Mouse (Mus musculus): ENCODE data around the gene Zranb3. TPM values are rescaled to one million over a fixed set of nuclear protein-coding genes. Genes with fewer than 3 reads are reported as not detected.
"Not testable (repeated sequence)": the region's sequence is repeated elsewhere in the genome, so short reads cannot be mapped to it uniquely, and the experiment has no call there.

Zranb3 gene
- polyA plus RNA-seq, 1 experiment from 2014 or later, result 6.0 TPM

DNA sequence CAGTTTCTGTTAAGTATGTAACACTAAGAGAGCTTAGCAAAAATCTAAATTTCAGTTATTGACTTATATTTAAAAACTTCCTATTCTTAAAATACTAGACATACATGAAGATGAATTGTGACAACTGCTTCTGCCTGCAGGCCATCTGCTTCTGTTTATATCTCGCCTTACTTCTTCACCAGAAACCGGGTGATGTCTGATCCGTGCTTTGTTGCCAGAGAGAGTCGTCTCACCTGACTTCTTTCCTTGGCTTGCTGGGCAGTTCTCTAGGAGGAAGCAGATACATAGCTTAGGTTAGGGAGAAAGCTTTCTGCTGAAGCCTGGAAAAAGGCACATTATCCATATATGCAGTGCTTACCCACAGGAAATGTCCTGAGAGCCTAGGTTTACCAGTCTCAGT is 148.0 kb downstream of the Zranb3 start:
- WGBS, result 58% methylated on average over 4 of the region's 4 CpGs
- no peaks in the 10 kb centered on the region for H3K27me3 ChIP-seq
- ATAC-seq (ENCODE audit: insufficient number of reproducible peaks, low FRiP score, low TSS enrichment, low read depth), result no peak
- H3K9ac ChIP-seq, result no peak overlapping the region
- 0 out of 2 replicates have a peak, but pooled peaks cover 2% of the 10 kb centered on the region for H3K4me1 ChIP-seq
- H3K27ac ChIP-seq, result no peak overlapping the region
- no peak overlapping the region for H3K4me3 ChIP-seq
- H3K4me2 ChIP-seq, result no peak overlapping the region
- H3K9me3 ChIP-seq, result no peaks in the 10 kb centered on the region
- peaks cover 4% of the 10 kb centered on the region; the same call in 1 of the 2 replicates for H3K36me3 ChIP-seq

DNA sequence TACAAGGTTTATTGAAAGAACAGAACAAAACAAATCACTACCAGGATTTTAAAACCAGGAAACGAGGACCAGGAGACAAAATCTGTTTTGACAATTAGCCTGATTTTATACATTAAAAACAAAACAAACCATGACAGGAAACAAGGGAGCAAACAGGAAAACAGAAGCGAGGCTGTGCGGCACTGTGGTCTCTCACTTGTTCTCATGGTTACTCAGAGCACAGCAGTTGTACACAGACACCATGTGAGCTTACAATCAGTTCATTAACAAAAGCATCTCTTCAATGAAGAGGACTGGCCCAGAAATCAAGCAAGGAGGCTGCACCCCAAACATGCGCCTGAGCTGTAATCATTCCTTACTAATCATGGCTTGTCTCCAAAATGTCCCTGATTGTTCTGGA is 148.6 kb downstream of the Zranb3 start:
- H3K4me2 ChIP-seq, result not testable (repeated sequence)

DNA sequence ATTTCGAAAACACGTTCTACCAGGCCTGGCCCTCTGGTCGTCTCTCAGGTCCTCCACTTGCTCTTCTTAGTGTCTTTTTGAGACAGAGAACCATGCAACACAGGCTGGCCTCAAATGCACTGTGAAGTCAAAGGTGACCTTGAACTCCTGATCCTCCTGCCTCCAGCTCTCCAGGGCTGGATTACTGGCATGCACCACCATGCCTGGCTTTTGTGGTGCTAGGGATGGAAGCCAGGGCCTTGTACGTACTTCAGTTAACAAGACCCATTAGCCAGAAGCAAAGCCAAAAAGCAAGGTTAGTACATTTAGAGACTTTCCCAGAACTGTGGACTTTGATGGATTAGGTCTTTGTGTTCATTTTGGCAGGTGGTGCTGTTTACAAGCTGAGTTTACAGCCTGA is 150.6 kb downstream of the Zranb3 start:
- 79% methylated on average over 4 of the region's 4 CpGs for WGBS

More for the DNA sequence above, 148.6 kb downstream of the Zranb3 start:
- not testable (repeated sequence) for ATAC-seq (ENCODE audit: insufficient number of reproducible peaks, low FRiP score, low TSS enrichment, low read depth); H3K36me3 ChIP-seq; H3K4me1 ChIP-seq; H3K9me3 ChIP-seq; H3K9ac ChIP-seq; H3K4me3 ChIP-seq; H3K27me3 ChIP-seq; H3K27ac ChIP-seq
- 83% methylated on average over 4 of the region's 4 CpGs for WGBS

DNA sequence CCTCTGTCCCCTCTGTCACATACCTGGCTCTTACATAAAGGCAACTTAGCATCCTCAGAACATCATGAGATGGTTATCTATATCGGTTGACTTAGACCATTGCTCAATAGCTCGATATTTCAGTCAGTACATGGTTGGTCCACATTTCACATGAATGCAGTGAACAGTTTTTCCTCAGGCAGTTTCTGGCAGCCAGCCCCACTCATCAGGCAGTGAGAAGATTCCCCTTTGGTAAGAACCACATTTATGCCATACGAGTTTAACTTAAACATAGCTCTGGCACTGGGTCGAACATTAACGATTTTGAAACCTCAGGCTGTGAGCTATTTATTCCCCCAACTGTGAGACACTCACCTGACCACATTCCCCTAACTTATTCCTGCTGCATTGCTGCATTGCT is 154.1 kb downstream of the Zranb3 start:
- no peak overlapping the region for H3K4me3 ChIP-seq
- no peaks in the 10 kb centered on the region for H3K4me1 ChIP-seq
- WGBS, result 76% methylated on average over 5 of the region's 5 CpGs
- H3K27ac ChIP-seq, result no peak overlapping the region
- H3K4me2 ChIP-seq, result no peak overlapping the region
- H3K9ac ChIP-seq, result no peak overlapping the region
- no peaks in the 10 kb centered on the region for H3K27me3 ChIP-seq
- H3K36me3 ChIP-seq, result peaks cover 17% of the 10 kb centered on the region
- ATAC-seq (ENCODE audit: insufficient number of reproducible peaks, low FRiP score, low TSS enrichment, low read depth), result no peak
- H3K9me3 ChIP-seq, result no peaks in the 10 kb centered on the region

More for the DNA sequence above, 150.6 kb downstream of the Zranb3 start:
- H3K9ac ChIP-seq, result no peak overlapping the region
- no peaks in the 10 kb centered on the region for H3K9me3 ChIP-seq
- no peaks in the 10 kb centered on the region for H3K27me3 ChIP-seq
- no peak overlapping the region for H3K4me3 ChIP-seq
- no peak for ATAC-seq (ENCODE audit: insufficient number of reproducible peaks, low FRiP score, low TSS enrichment, low read depth)
- H3K4me2 ChIP-seq, result no peak overlapping the region
- H3K27ac ChIP-seq, result no peak overlapping the region
- peaks cover 4% of the 10 kb centered on the region; the same call in 1 of the 2 replicates for H3K36me3 ChIP-seq
- no peaks in the 10 kb centered on the region for H3K4me1 ChIP-seq

DNA sequence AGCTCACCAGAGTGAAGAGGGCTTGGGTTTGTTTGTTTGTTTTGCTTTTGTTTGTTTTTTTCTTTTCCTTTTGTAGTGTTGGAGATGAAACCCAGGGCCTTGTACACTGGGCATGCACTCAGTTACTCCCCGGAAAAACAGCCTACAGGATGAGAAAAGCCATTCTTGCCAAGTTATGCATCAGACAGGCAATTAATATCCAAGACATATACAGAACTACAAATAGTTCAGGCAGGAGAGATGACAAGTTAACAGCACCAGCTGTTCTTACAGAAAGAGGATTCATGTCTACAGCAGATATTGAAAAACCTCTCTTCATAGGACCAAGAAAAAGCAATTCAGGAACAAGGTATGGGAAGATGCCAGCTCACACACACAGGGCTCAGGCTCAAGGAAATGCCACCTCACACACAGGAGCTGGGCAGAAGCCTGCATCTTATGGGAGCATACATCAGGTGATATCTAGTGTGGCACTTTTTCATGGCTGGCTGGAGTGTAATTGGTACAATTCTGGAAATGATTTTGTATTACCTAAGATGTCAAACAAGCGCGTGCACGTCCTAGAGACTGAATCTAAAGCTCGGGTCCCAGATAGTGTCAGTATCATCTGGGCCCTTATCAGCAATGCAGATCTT is 156.1 kb downstream of the Zranb3 start:
- 88% methylated on average over 5 of the region's 5 CpGs for WGBS
- Histone ChIP-seq H3K4me2 (no peak overlapping the region), H3K9ac (no peak overlapping the region), H3K36me3 (peaks cover 33% of the 10 kb centered on the region), H3K9me3 (no peaks in the 10 kb centered on the region), H3K27ac (no peak overlapping the region), H3K4me1 (no peaks in the 10 kb centered on the region), H3K4me3 (no peak overlapping the region), H3K27me3 (no peaks in the 10 kb centered on the region)
- ATAC-seq (ENCODE audit: insufficient number of reproducible peaks, low FRiP score, low TSS enrichment, low read depth), result no peak

DNA sequence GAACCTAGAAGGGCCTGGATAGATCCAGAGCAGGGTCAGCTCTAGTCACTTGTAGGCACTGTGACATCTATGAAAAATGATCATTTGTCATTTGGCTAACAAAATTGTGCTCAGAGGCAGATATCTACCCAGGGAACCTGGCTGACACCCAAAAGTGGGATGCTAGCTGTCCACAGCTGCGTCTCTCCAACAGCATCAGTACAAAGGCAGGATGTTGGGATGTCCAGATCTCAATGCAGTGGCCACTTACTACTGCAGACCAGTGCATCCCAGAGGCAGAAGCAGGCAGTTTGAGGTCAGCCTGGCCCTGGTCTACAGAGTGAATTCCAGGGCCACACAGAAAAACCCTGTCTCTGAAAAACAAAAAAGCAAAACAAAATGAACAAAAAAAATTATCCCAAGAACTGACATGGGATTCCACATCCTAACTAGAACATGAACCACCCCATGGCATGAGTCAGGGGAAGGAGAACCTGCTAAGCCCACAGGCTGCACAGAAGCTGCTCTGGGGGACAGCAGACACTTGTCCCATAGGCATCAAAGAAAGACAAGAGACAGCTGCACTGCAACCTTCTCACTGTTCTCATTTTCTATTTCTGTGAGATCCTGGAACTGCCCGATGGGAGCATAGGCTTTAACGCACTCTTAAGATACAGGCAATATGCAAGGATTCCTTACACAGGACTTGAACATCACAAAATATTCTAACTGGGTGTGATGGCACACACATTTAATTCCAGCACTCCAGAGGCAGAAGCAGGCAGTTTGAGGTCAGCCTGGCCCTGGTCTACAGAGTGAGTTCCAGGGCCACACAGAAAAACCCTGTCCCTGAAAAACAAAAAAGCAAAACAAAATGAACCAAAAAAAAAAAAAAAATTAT is 156.9 kb downstream of the Zranb3 start:
- no peak overlapping the region for H3K4me3 ChIP-seq
- ATAC-seq (ENCODE audit: insufficient number of reproducible peaks, low FRiP score, low TSS enrichment, low read depth), result no peak
- H3K4me1 ChIP-seq, result no peaks in the 10 kb centered on the region
- no peak overlapping the region for H3K4me2 ChIP-seq
- WGBS, result 82% methylated on average over 3 of the region's 3 CpGs
- H3K9me3 ChIP-seq, result no peaks in the 10 kb centered on the region
- H3K27ac ChIP-seq, result no peak overlapping the region
- H3K36me3 ChIP-seq, result peaks cover 39% of the 10 kb centered on the region
- no peak overlapping the region for H3K9ac ChIP-seq
- H3K27me3 ChIP-seq, result no peaks in the 10 kb centered on the region

DNA sequence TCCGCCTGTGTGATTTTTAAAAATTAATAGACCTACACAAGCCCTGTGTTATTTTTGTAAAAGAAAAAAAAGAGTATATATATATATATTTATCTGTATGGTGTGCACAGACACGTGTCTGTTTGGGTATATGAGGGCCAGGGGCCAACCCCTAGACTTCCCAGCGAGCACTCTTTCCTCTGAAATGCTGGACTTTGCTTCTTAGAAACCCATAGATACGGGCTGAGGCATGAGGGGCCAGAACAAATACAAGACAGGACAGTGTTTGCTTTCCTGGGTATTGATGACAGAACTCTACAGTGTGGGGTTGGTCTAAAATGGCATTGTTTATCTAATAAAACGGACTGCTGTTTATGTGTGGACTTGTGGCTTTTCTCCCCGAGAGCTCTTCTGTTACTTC is 159.3 kb downstream of the Zranb3 start:
- Histone ChIP-seq H3K9ac (no peak overlapping the region), H3K27ac (no peak overlapping the region), H3K4me3 (no peak overlapping the region), H3K9me3 (no peaks in the 10 kb centered on the region), H3K36me3 (peaks cover 63% of the 10 kb centered on the region), H3K4me1 (no peaks in the 10 kb centered on the region), H3K4me2 (no peak overlapping the region), H3K27me3 (no peaks in the 10 kb centered on the region)
- no peak for ATAC-seq (ENCODE audit: insufficient number of reproducible peaks, low FRiP score, low TSS enrichment, low read depth)
- WGBS, result 83% methylated on average over 6 of the region's 6 CpGs

DNA sequence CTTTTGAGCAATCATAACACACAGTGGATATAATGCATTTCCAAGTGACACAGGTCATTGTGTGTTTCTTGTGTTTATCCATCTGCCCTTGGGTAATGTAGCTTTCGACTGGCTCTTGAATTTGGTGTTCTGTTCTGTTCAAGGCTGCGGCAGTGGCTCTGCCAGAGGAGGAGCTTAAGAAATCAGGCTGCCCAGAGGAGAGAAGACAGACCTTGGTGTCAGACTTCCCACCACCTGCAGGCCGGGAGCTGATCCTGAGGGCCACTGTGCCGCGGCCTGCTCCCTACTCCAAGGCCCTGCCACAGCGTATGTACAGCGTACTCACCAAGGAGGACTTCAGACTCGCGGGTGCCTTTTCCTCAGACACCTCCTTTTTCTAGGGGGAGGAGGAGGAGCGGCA is 160.6 kb downstream of the Zranb3 start:
- H3K4me2 ChIP-seq, result no peak overlapping the region
- H3K27me3 ChIP-seq, result no peaks in the 10 kb centered on the region
- WGBS, result 91% methylated on average over 10 of the region's 10 CpGs
- no peaks in the 10 kb centered on the region for H3K9me3 ChIP-seq
- H3K4me3 ChIP-seq, result no peak overlapping the region
- no peak overlapping the region for H3K9ac ChIP-seq
- no peaks in the 10 kb centered on the region for H3K4me1 ChIP-seq
- no peak overlapping the region for H3K27ac ChIP-seq
- peaks cover 76% of the 10 kb centered on the region for H3K36me3 ChIP-seq
- no peak for ATAC-seq (ENCODE audit: insufficient number of reproducible peaks, low FRiP score, low TSS enrichment, low read depth)

DNA sequence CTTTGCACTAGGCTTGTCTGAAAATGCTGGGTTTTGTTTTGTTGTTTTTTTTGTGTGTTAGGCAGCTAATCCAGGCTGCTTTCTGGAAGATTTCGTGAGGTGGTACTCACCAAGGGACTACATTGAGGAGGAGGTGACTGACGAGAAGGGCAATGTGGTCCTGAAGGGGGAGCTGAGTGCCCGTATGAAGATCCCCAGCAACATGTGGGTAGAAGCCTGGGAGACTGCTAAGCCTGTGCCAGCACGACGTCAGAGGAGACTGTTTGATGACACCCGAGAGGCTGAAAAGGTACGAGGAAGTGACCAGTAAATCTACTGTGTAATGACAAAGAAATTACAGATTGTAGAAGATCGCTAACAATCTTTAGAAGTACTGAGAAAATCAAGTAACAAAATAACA is 165.6 kb downstream of the Zranb3 start:
- no peak overlapping the region for H3K9ac ChIP-seq
- no peak for ATAC-seq (ENCODE audit: insufficient number of reproducible peaks, low FRiP score, low TSS enrichment, low read depth)
- no peaks in the 10 kb centered on the region for H3K4me1 ChIP-seq
- WGBS, result 64% methylated on average over 8 of the region's 8 CpGs
- no peak overlapping the region for H3K4me3 ChIP-seq
- no peaks in the 10 kb centered on the region for H3K9me3 ChIP-seq
- no peak overlapping the region for H3K27ac ChIP-seq
- no peaks in the 10 kb centered on the region for H3K27me3 ChIP-seq
- no peak overlapping the region for H3K4me2 ChIP-seq
- peaks cover 72% of the 10 kb centered on the region for H3K36me3 ChIP-seq

DNA sequence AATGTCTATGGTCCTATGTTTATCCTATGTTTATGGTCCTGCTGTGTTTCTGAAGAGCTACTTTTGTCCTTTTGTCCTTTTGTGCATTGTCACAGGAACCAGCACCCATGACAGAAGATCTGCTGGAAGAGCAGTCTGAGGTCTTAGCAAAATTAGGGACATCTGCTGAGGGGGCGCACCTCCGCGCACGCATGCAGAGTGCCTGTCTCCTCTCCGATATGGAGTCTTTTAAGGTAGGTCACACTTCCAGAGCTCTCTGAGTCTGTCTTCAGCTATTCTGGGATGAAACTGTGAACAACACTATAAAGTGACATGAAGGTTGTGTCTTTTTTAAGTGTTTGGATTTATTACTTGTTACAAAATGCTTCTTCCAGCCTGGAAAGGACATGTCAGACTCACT is 168.5 kb downstream of the Zranb3 start:
- Histone ChIP-seq H3K4me1 (no peaks in the 10 kb centered on the region), H3K9me3 (no peaks in the 10 kb centered on the region), H3K4me3 (no peak overlapping the region), H3K4me2 (no peak overlapping the region), H3K27me3 (no peaks in the 10 kb centered on the region), H3K9ac (no peak overlapping the region), H3K27ac (no peak overlapping the region), H3K36me3 (peaks cover 62% of the 10 kb centered on the region)
- no peak for ATAC-seq (ENCODE audit: insufficient number of reproducible peaks, low FRiP score, low TSS enrichment, low read depth)
- 95% methylated on average over 5 of the region's 5 CpGs for WGBS

DNA sequence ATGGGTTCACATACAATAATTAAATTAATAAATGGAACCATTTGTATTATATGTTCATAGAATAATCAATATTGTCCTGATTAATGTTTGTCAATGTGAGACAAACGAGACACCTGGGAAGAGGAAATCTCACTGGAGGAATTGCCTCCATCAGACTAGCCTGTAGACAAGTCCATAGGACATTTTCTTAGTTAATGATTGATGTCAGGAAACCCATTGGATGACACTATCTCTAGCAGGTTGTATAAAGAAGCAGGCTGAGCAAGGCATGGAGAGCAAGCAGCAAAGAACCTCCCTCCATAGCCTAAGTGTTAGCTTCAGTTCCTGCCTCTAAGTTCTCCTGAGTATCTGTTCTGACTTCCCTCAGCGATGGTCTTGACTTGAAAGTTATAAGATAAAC is 169.4 kb downstream of the Zranb3 start:
- H3K4me1 ChIP-seq, result no peaks in the 10 kb centered on the region
- ATAC-seq (ENCODE audit: insufficient number of reproducible peaks, low FRiP score, low TSS enrichment, low read depth), result no peak
- 93% methylated on average over 2 of the region's 2 CpGs for WGBS
- H3K4me2 ChIP-seq, result no peak overlapping the region
- no peak overlapping the region for H3K9ac ChIP-seq
- H3K4me3 ChIP-seq, result no peak overlapping the region
- H3K27me3 ChIP-seq, result no peaks in the 10 kb centered on the region
- H3K27ac ChIP-seq, result no peak overlapping the region
- H3K36me3 ChIP-seq, result peaks cover 56% of the 10 kb centered on the region
- H3K9me3 ChIP-seq, result no peaks in the 10 kb centered on the region

DNA sequence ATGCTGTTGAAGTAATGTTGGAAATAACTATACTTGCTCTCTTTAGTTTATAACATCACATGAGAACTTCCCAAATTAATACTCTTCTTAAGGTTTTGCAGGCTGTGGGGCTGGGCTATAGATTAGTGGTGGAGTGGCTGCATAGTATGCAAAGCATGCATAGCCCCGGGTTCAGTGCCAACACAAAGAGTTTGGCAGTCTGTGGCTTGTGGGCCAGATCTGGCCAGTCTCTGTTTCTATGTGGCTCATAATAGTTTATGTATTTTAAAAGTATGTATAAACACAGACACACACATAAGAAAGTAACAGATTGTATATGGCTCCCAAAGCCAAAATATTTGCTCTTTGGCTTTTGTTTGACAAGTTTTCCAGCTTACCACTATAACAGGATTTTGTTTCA is 187.0 kb downstream of the Zranb3 start:
- Histone ChIP-seq H3K27me3 (no peaks in the 10 kb centered on the region), H3K4me3 (no peak overlapping the region), H3K36me3 (peaks cover 22% of the 10 kb centered on the region), H3K27ac (no peak overlapping the region), H3K4me1 (no peaks in the 10 kb centered on the region), H3K9ac (no peak overlapping the region), H3K4me2 (no peak overlapping the region), H3K9me3 (no peaks in the 10 kb centered on the region)
- 60% methylated on average over 1 of the region's 1 CpGs for WGBS
- no peak for ATAC-seq (ENCODE audit: insufficient number of reproducible peaks, low FRiP score, low TSS enrichment, low read depth)
